Mouse (Mus musculus): ENCODE results near the gene Slc9b1. TPM values are rescaled to one million over a fixed set of nuclear protein-coding genes. Genes with fewer than 3 reads are reported as not detected.

Gene Slc9b1
- polyA plus RNA-seq, 1 experiment from 2014 or later, result 0.11 TPM

- DNase-seq (ENCODE audit: low spot score), result no peak
- H3K27ac ChIP-seq, result peak overlapping the region; percentile 95
- peaks cover 11% of the 10 kb centered on the region for H3K36me3 ChIP-seq
- no peaks in the 10 kb centered on the region for H3K9me3 ChIP-seq (replicated peaks)
- peaks cover 20% of the 10 kb centered on the region for H3K4me1 ChIP-seq
- H3K27me3 ChIP-seq (ENCODE audit: low read depth, poor library complexity, severe bottlenecking), result no peaks in the 10 kb centered on the region
- H3K4me3 ChIP-seq, result peak overlapping the region; percentile 70
- 37% methylated on average over 8 of the region's 8 CpGs for WGBS
Observed at GRCm38 (mm10) chr3:135422232-135422855, 74.5 kb downstream of the Slc9b1 start.

- peaks cover 8% of the 10 kb centered on the region for H3K36me3 ChIP-seq
Observed at GRCm38 (mm10) chr3:135422856-135423607, 75.2 kb downstream of the Slc9b1 start.

DNA sequence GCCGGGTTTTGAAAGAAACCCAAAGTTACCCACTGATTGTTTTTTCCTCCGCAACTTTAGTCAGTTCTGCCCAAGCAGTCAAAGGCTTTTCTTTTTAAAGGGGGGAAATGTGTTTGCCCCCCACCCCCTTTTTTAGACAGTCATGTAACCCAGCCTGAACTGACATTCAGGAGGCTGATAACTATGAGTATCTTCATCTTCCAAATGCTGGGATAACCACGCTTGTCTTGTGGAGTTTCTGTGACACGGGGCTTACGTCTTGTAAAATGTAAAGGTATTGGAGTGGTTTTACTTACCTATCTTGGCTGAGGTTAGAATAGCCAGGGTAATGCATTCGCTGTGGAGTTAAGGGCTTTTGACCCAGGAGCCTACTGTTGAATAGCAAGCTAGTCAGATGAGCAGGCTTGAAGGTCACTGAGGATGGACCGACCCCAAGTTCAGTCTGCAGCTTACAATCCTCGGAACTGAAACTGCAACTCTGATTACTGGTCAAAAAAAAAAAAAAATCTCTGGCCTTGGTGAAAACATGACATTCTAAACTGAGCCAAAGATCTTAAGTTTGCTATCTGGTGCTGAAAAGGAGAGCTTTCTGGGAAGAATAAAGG, 75.9 kb downstream of the Slc9b1 start, which contains the start of gene Cisd2:
Cisd2 (minus strand) TSS at position 318 of the 605 bp plus-strand sequence.
- WGBS, result 9% methylated on average over 8 of the region's 8 CpGs
- H3K27me3 ChIP-seq (ENCODE audit: low read depth, poor library complexity, severe bottlenecking), result no peaks in the 10 kb centered on the region
- H3K4me3 ChIP-seq, result peak within 1 kb of the TSS; percentile 70
- H3K4me1 ChIP-seq, result peaks cover 20% of the 10 kb centered on the region
- DNase-seq (ENCODE audit: low spot score), result no peak
- peak within 1 kb of the TSS; percentile 95 for H3K27ac ChIP-seq
- peaks cover 9% of the 10 kb centered on the region; the same call in 1 of the 2 replicates for H3K36me3 ChIP-seq
- no peaks in the 10 kb centered on the region for H3K9me3 ChIP-seq (replicated peaks)

More at GRCm38 (mm10) chr3:135422856-135423607, 75.2 kb downstream of the Slc9b1 start:
- Histone ChIP-seq H3K27ac (peak overlapping the region; percentile 95), H3K4me1 (peaks cover 20% of the 10 kb centered on the region), H3K4me3 (peak overlapping the region; percentile 70), H3K9me3 (replicated peaks) (no peaks in the 10 kb centered on the region), H3K27me3 (ENCODE audit: low read depth, poor library complexity, severe bottlenecking) (no peaks in the 10 kb centered on the region)
- DNase-seq (ENCODE audit: low spot score), result peak; percentile 91
- WGBS, result under 1% methylated on average over 103 of the region's 103 CpGs

- Histone ChIP-seq H3K9me3 (replicated peaks) (no peaks in the 10 kb centered on the region), H3K27ac (peak overlapping the region; percentile 100), H3K36me3 (peaks cover 26% of the 10 kb centered on the region), H3K4me1 (peaks cover 27% of the 10 kb centered on the region), H3K4me3 (peak overlapping the region; percentile 99), H3K27me3 (ENCODE audit: low read depth, poor library complexity, severe bottlenecking) (no peaks in the 10 kb centered on the region)
- DNase-seq (ENCODE audit: low spot score), result no peak
- WGBS, result 57% methylated on average over 14 of the region's 14 CpGs
Observed at GRCm38 (mm10) chr3:135436901-135437616, 89.2 kb downstream of the Slc9b1 start.

DNA sequence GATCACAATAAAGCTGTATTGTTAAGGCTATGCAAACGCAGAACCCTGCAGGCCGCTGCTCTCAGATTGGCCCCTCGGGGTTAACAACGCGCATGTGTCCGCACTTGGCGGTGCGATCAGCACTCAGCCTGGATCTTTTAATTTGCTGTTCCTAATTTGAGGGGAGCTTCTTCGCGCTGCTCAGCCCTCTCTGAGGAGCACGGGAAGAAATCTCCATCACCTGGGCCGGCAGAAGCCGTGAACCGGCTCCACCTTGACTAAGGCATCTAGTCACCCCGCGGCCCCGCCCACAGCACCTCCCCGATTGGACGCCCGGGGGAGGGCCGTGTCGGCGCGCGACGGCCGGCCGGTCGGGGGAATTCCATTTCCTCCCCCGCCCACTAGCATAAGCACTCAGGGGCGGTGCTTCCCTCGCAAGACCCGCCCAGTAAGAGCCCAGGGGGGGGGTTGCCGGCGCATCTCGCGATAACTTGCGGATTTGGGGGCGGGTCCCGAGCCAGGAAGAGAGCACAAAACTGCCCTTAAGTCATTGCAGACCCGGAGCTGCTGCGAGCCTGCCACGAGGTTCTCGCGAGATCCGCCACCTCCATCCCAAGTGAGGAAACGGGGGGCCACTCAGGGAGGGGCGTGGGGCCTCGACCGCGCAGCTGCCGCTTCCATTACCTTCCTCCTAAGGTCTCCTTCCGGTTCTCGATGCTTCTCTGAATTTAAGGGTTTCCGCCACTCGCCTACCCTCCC, 90.1 kb downstream of the Slc9b1 start, which contains the start of gene Ube2d3:
Ube2d3 (plus strand) TSS at position 392 of the 738 bp plus-strand sequence.
- WGBS, result under 1% methylated on average over 56 of the region's 56 CpGs
- no peaks in the 10 kb centered on the region for H3K27me3 ChIP-seq (ENCODE audit: low read depth, poor library complexity, severe bottlenecking)

GRCm38 (mm10) chr3:135438531-135438912, 90.7 kb downstream of the Slc9b1 start:
- Histone ChIP-seq H3K27ac (peak overlapping the region; percentile 100), H3K36me3 (peaks cover 39% of the 10 kb centered on the region), H3K4me1 (peaks cover 27% of the 10 kb centered on the region), H3K27me3 (ENCODE audit: low read depth, poor library complexity, severe bottlenecking) (no peaks in the 10 kb centered on the region), H3K9me3 (replicated peaks) (no peaks in the 10 kb centered on the region), H3K4me3 (peak overlapping the region; percentile 99)
- WGBS, result under 1% methylated on average over 50 of the region's 50 CpGs
- DNase-seq (ENCODE audit: low spot score), result peak; percentile 96

More for the DNA sequence above, 90.1 kb downstream of the Slc9b1 start, which contains the start of gene Ube2d3:
- DNase-seq (ENCODE audit: low spot score), result peak; percentile 98
- no peaks in the 10 kb centered on the region for H3K9me3 ChIP-seq (replicated peaks)
- H3K36me3 ChIP-seq, result peaks cover 33% of the 10 kb centered on the region
- peak within 1 kb of the TSS; percentile 99 for H3K4me3 ChIP-seq
- peaks cover 27% of the 10 kb centered on the region for H3K4me1 ChIP-seq
- peak within 1 kb of the TSS; percentile 100 for H3K27ac ChIP-seq

- peak overlapping the region; percentile 100 for H3K27ac ChIP-seq
- peaks cover 44% of the 10 kb centered on the region for H3K36me3 ChIP-seq
- H3K4me3 ChIP-seq, result peak overlapping the region; percentile 99
- H3K27me3 ChIP-seq (ENCODE audit: low read depth, poor library complexity, severe bottlenecking), result no peaks in the 10 kb centered on the region
- peak; percentile 83 for DNase-seq (ENCODE audit: low spot score)
- WGBS, result under 1% methylated on average over 72 of the region's 76 CpGs
- peaks cover 27% of the 10 kb centered on the region for H3K4me1 ChIP-seq
- H3K9me3 ChIP-seq (replicated peaks), result no peaks in the 10 kb centered on the region
Observed at GRCm38 (mm10) chr3:135438913-135439531, 91.2 kb downstream of the Slc9b1 start.

GRCm38 (mm10) chr3:135439651-135440050, 91.8 kb downstream of the Slc9b1 start:
- WGBS, result 6% methylated on average over 15 of the region's 15 CpGs
- Histone ChIP-seq H3K27ac (peak overlapping the region; percentile 100), H3K4me1 (peaks cover 27% of the 10 kb centered on the region), H3K9me3 (replicated peaks) (no peaks in the 10 kb centered on the region), H3K4me3 (peak overlapping the region; percentile 99), H3K36me3 (peaks cover 50% of the 10 kb centered on the region), H3K27me3 (ENCODE audit: low read depth, poor library complexity, severe bottlenecking) (no peaks in the 10 kb centered on the region)
- DNase-seq (ENCODE audit: low spot score), result no peak

DNA sequence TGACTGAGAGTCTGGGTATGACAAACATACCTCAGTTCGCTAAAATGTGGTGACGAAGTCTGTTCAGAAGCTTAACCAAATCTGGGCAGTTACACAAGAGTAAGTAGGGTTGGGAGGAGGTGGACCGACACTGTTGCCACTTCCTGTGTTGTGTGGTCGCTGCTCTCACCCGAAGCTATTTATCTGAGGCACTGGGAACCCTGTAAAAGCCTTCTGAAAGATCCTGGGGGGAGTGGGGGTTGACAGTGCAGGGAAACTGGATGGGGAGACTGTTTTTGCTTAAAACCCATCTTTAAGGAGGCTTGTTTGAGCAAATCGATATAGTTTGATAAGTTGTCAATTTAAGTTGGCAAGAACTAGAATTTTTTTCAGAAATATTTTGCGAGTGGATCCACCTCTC, 92.4 kb downstream of the Slc9b1 start:
- peaks cover 54% of the 10 kb centered on the region for H3K36me3 ChIP-seq
- H3K27ac ChIP-seq, result peak overlapping the region; percentile 100
- no peaks in the 10 kb centered on the region for H3K27me3 ChIP-seq (ENCODE audit: low read depth, poor library complexity, severe bottlenecking)
- H3K9me3 ChIP-seq (replicated peaks), result no peaks in the 10 kb centered on the region
- H3K4me3 ChIP-seq, result peak overlapping the region; percentile 99
- DNase-seq (ENCODE audit: low spot score), result no peak
- 38% methylated on average over 7 of the region's 7 CpGs for WGBS
- peaks cover 27% of the 10 kb centered on the region for H3K4me1 ChIP-seq

DNA sequence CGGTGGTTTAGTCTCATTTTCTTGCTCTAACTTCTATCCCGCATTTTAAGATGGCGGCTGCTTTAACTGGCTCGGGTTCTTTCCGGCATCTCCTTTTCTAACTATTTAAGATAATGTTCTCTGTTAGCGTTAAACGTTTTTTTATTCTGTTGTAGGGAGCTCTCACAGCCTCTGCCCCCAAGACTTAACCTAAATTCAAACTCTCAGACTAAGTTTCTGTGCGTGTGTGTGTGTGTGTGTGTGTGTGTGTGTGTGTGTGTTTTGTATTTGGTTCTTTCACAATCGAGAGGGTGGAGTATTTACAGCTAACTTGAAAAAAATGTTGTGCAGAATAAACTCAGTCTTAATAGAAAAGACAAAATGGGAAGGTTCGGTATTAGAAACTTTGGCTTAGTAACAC, 92.8 kb downstream of the Slc9b1 start:
- no peaks in the 10 kb centered on the region for H3K27me3 ChIP-seq (ENCODE audit: low read depth, poor library complexity, severe bottlenecking)
- H3K36me3 ChIP-seq, result peaks cover 54% of the 10 kb centered on the region
- H3K27ac ChIP-seq, result no peak overlapping the region
- H3K4me3 ChIP-seq, result peak overlapping the region; percentile 99
- 73% methylated on average over 10 of the region's 10 CpGs for WGBS
- peaks cover 27% of the 10 kb centered on the region for H3K4me1 ChIP-seq
- no peak for DNase-seq (ENCODE audit: low spot score)
- no peaks in the 10 kb centered on the region for H3K9me3 ChIP-seq (replicated peaks)

GRCm38 (mm10) chr3:135444930-135445329, 97.1 kb downstream of the Slc9b1 start:
- Histone ChIP-seq H3K4me3 (no peak overlapping the region), H3K27me3 (ENCODE audit: low read depth, poor library complexity, severe bottlenecking) (no peaks in the 10 kb centered on the region), H3K9me3 (replicated peaks) (no peaks in the 10 kb centered on the region), H3K36me3 (peaks cover 84% of the 10 kb centered on the region), H3K27ac (no peak overlapping the region), H3K4me1 (peaks cover 17% of the 10 kb centered on the region)
- DNase-seq (ENCODE audit: low spot score), result no peak
